Mouse (Mus musculus): Measurements from ENCODE around the gene Msmo1. TPM values are rescaled to one million over a fixed set of nuclear protein-coding genes. Genes with fewer than 3 reads are reported as not detected.

The Msmo1 gene
- polyA plus RNA-seq, 1 experiment = 65.0 TPM

GRCm38 (mm10) chr8:64736767-64737323 is 3.3 kb upstream of the Msmo1 start:
- Histone ChIP-seq H3K4me2 (ENCODE audit: low read depth) (no peak overlapping the region), H3K27me3 (ENCODE audit: control insufficient read depth, insufficient read depth, insufficient read length) (no peaks in the 10 kb centered on the region), H3ac (ENCODE audit: control insufficient read depth, insufficient read length) (no peak overlapping the region), H3K4me3 (no peak overlapping the region), H3K36me3 (ENCODE audit: control insufficient read depth, insufficient read depth) (no peaks in the 10 kb centered on the region), H3K79me2 (ENCODE audit: control insufficient read depth, insufficient read depth) (peaks cover 15% of the 10 kb centered on the region)
- TF ChIP-seq E2F4 (IDR thresholded peaks at IDR 0.05; ENCODE audit: insufficient read depth) = no peak
- TF ChIP-seq CEBPB (IDR thresholded peaks at IDR 0.05; ENCODE audit: insufficient read depth, poor library complexity, severe bottlenecking) = no peak
- no peak for TF ChIP-seq REST (IDR thresholded peaks at IDR 0.05; ENCODE audit: insufficient read depth, insufficient read length)
- no peak for TF ChIP-seq MYOD1 (IDR thresholded peaks at IDR 0.05; ENCODE audit: control insufficient read depth in 1 of 3, insufficient read length in 2 of 3, low read depth in 2 of 3)
- TF ChIP-seq SRF (IDR thresholded peaks at IDR 0.05; ENCODE audit: control insufficient read depth, insufficient read length, low read depth) = no peak
- no peak for TF ChIP-seq POLR2AphosphoS2 (IDR thresholded peaks at IDR 0.05; ENCODE audit: insufficient read length, low read depth)
- no peak for TF ChIP-seq TCF3 (IDR thresholded peaks at IDR 0.05; ENCODE audit: insufficient read length, low read depth)
- TF ChIP-seq MYOG (IDR thresholded peaks at IDR 0.05; ENCODE audit: control insufficient read depth in 1 of 3, insufficient read depth in 1 of 3, insufficient read length in 2 of 3, low read depth in 2 of 3) = no peak
- TF ChIP-seq USF1 (IDR thresholded peaks at IDR 0.05; ENCODE audit: low read depth) = no peak
- TF ChIP-seq TCF12 (IDR thresholded peaks at IDR 0.05; ENCODE audit: insufficient read depth, poor library complexity, severe bottlenecking) = no peak
- TF ChIP-seq MAX (IDR thresholded peaks at IDR 0.05; ENCODE audit: low read depth) = no peak
- no peak for TF ChIP-seq POLR2A (IDR thresholded peaks at IDR 0.05; ENCODE audit: insufficient read length, low read depth)

GRCm38 (mm10) chr8:64735161-64735560 is 1.6 kb upstream of the Msmo1 start:
- no peak overlapping the region for H3K4me2 ChIP-seq (ENCODE audit: low read depth)
- H3K27me3 ChIP-seq (ENCODE audit: control insufficient read depth, insufficient read depth, insufficient read length) = no peaks in the 10 kb centered on the region
- H3K36me3 ChIP-seq (ENCODE audit: control insufficient read depth, insufficient read depth) = peaks cover 11% of the 10 kb centered on the region
- H3K4me3 ChIP-seq = no peak overlapping the region
- TF ChIP-seq REST (IDR thresholded peaks at IDR 0.05; ENCODE audit: insufficient read depth, insufficient read length) (no peak), SRF (IDR thresholded peaks at IDR 0.05; ENCODE audit: control insufficient read depth, insufficient read length, low read depth) (no peak)
- no peak overlapping the region for H3ac ChIP-seq (ENCODE audit: control insufficient read depth, insufficient read length)
- peaks cover 32% of the 10 kb centered on the region for H3K79me2 ChIP-seq (ENCODE audit: control insufficient read depth, insufficient read depth)

- Histone ChIP-seq H3K27me3 (ENCODE audit: control insufficient read depth, insufficient read depth, insufficient read length) (no peaks in the 10 kb centered on the region), H3ac (ENCODE audit: control insufficient read depth, insufficient read length) (peak overlapping the region; percentile 47), H3K36me3 (ENCODE audit: control insufficient read depth, insufficient read depth) (peaks cover 34% of the 10 kb centered on the region), H3K79me2 (ENCODE audit: control insufficient read depth, insufficient read depth) (peaks cover 58% of the 10 kb centered on the region), H3K4me3 (peak overlapping the region; percentile 84), H3K4me2 (ENCODE audit: low read depth) (peak overlapping the region; percentile 72)
- TF ChIP-seq REST (IDR thresholded peaks at IDR 0.05; ENCODE audit: insufficient read depth, insufficient read length) (no peak), TCF3 (IDR thresholded peaks at IDR 0.05; ENCODE audit: insufficient read length, low read depth) (no peak), MYOD1 (IDR thresholded peaks at IDR 0.05; ENCODE audit: control insufficient read depth in 1 of 3, insufficient read length in 2 of 3, low read depth in 2 of 3) (no peak)
Observed at GRCm38 (mm10) chr8:64732596-64732995, 996 bp downstream of the Msmo1 start.

GRCm38 (mm10) chr8:64728156-64728555 is 5.4 kb downstream of the Msmo1 start:
- TF ChIP-seq TCF12 (IDR thresholded peaks at IDR 0.05; ENCODE audit: insufficient read depth, poor library complexity, severe bottlenecking) = no peak
- no peak for TF ChIP-seq MAX (IDR thresholded peaks at IDR 0.05; ENCODE audit: low read depth)
- TF ChIP-seq REST (IDR thresholded peaks at IDR 0.05; ENCODE audit: insufficient read depth, insufficient read length) = no peak
- no peak for TF ChIP-seq E2F4 (IDR thresholded peaks at IDR 0.05; ENCODE audit: insufficient read depth)
- no peak for TF ChIP-seq CEBPB (IDR thresholded peaks at IDR 0.05; ENCODE audit: insufficient read depth, poor library complexity, severe bottlenecking)
- TF ChIP-seq POLR2AphosphoS2 (IDR thresholded peaks at IDR 0.05; ENCODE audit: insufficient read length, low read depth) = no peak
- no peak for TF ChIP-seq TCF3 (IDR thresholded peaks at IDR 0.05; ENCODE audit: insufficient read length, low read depth)
- TF ChIP-seq MYOD1 (IDR thresholded peaks at IDR 0.05; ENCODE audit: control insufficient read depth in 1 of 3, insufficient read length in 2 of 3, low read depth in 2 of 3) = no peak
- TF ChIP-seq MYOG (IDR thresholded peaks at IDR 0.05; ENCODE audit: control insufficient read depth in 1 of 3, insufficient read depth in 1 of 3, insufficient read length in 2 of 3, low read depth in 2 of 3) = no peak
- TF ChIP-seq SRF (IDR thresholded peaks at IDR 0.05; ENCODE audit: control insufficient read depth, insufficient read length, low read depth) = no peak
- TF ChIP-seq POLR2A (IDR thresholded peaks at IDR 0.05; ENCODE audit: insufficient read length, low read depth) = no peak
- no peak for TF ChIP-seq USF1 (IDR thresholded peaks at IDR 0.05; ENCODE audit: low read depth)
- H3K4me3 ChIP-seq = no peak overlapping the region
- peaks cover 69% of the 10 kb centered on the region for H3K36me3 ChIP-seq (ENCODE audit: control insufficient read depth, insufficient read depth)

DNA sequence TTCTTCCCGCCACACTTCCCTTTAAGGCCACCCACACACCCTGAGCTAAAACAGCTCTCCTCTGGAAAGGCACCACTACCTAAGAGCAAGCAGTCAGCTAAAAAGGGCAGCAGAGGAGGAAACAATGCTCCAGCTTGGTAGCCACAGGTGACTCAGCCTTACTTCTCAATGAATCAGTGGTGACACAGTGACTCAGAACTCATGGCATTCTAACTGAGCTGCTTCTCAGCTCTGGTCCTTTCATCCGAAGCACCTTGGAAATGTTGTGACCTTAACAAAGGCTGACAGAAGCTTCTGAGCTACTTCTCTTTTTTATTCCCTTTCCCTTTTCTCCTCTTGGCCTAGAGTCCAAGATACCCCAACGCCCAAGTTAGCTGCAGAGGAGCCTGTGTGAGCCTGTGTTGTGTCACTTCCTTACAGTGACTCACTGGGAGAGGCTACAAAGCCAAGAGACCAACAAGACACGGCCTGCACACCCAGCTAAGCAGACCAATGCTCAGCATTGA is 7.3 kb downstream of the Msmo1 start:
- H3K4me3 ChIP-seq = no peak overlapping the region
- no peak overlapping the region for H3ac ChIP-seq (ENCODE audit: control insufficient read depth, insufficient read length)
- peaks cover 81% of the 10 kb centered on the region for H3K36me3 ChIP-seq (ENCODE audit: control insufficient read depth, insufficient read depth)
- no peaks in the 10 kb centered on the region for H3K27me3 ChIP-seq (ENCODE audit: control insufficient read depth, insufficient read depth, insufficient read length)
- TF ChIP-seq MYOD1 (IDR thresholded peaks at IDR 0.05; ENCODE audit: control insufficient read depth in 1 of 3, insufficient read length in 2 of 3, low read depth in 2 of 3) = peak in 1 of 3 experiments; percentile 29
- TF ChIP-seq USF1 (IDR thresholded peaks at IDR 0.05; ENCODE audit: low read depth) = no peak
- peak overlapping the region; percentile 45 for H3K4me2 ChIP-seq (ENCODE audit: low read depth)
- peaks cover 71% of the 10 kb centered on the region for H3K79me2 ChIP-seq (ENCODE audit: control insufficient read depth, insufficient read depth)

More at GRCm38 (mm10) chr8:64728156-64728555, 5.4 kb downstream of the Msmo1 start:
- peak overlapping the region; percentile 72 for H3K4me2 ChIP-seq (ENCODE audit: low read depth)
- H3K79me2 ChIP-seq (ENCODE audit: control insufficient read depth, insufficient read depth) = peaks cover 90% of the 10 kb centered on the region
- no peak overlapping the region for H3ac ChIP-seq (ENCODE audit: control insufficient read depth, insufficient read length)
- H3K27me3 ChIP-seq (ENCODE audit: control insufficient read depth, insufficient read depth, insufficient read length) = no peaks in the 10 kb centered on the region
